Comparison of ENCODE assay signal across 22 mouse cellular contexts in the genomic region with DNA sequence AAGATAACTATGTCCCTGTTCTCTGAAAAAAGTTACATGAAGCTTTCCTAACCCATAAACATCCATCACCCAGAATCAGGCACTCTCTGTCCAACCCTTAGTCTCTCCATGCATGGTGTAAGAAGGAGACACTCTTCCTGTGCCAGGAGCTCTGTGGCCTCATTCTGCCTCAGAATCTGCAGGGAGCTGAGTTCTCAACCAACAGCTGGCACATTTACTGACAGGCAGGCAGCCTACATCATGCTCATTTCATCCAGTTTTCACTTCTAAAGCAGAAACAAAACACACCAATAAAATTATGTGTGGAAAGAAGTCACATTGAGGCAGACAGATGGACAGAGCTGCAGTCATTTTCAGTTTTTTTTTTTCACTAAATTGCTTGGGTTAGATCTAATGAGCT.
DNase-seq lines count a peak whose midpoint lies in the region; ATAC-seq and TF ChIP-seq lines count a peak whose summit lies in the region.
"Had no signal": no experiment of that assay in that cellular context is flagged by ENCODE, and none has a peak within 500 bp of the region (broad histone marks: within the 10 kb centered on the region; RNA-seq: fewer than 3 reads in every experiment).

No protein-coding gene starts in this region.

- H3K4me1 ChIP-seq in cerebellum, adult 2 months (ENCODE audit: control insufficient read depth, insufficient read depth, low read length), result 0 out of 2 replicates have a peak, but pooled peaks cover 2% of the 10 kb centered on the region
- H3K4me1 ChIP-seq in intestine, embryonic 16.5 days (ENCODE audit: control insufficient read depth, insufficient read depth, low read length), result no peaks in the 10 kb centered on the region
- H3K4me1 ChIP-seq: forebrain, embryonic 10.5 days; heart, embryonic 13.5 days; hindbrain, embryonic 12.5 days; midbrain, embryonic 10.5 days had no signal

- no peak overlapping the region for H3K4me2 ChIP-seq in intestine, embryonic 16.5 days (ENCODE audit: low read depth, low read length)
- H3K4me2 ChIP-seq: heart, embryonic 13.5 days; hindbrain, embryonic 12.5 days had no signal

- no peaks in the 10 kb centered on the region for H3K9me3 ChIP-seq in intestine, embryonic 16.5 days (ENCODE audit: control insufficient read depth, low read length)
- H3K9me3 ChIP-seq: forebrain, embryonic 10.5 days; heart, embryonic 13.5 days; hindbrain, embryonic 12.5 days; midbrain, embryonic 10.5 days had no signal

- H3K9ac ChIP-seq in intestine, embryonic 16.5 days (ENCODE audit: low read depth, low read length), result no peak overlapping the region
- H3K9ac ChIP-seq: heart, embryonic 13.5 days; hindbrain, embryonic 12.5 days had no signal

- H3K27me3 ChIP-seq in cerebellum, adult 2 months (ENCODE audit: control insufficient read depth, insufficient read depth, low read length), result no peaks in the 10 kb centered on the region
- no peaks in the 10 kb centered on the region for H3K27me3 ChIP-seq in intestine, embryonic 16.5 days (replicated peaks; ENCODE audit: control insufficient read depth, insufficient read depth, low read length)
- H3K27me3 ChIP-seq: heart, embryonic 13.5 days; hindbrain, embryonic 12.5 days had no signal

- H3K27ac ChIP-seq in cerebellum, adult 2 months (ENCODE audit: insufficient read depth, low read length), result no peak overlapping the region
- H3K27ac ChIP-seq in intestine, embryonic 16.5 days (ENCODE audit: low read length), result no peak overlapping the region
- H3K27ac ChIP-seq: forebrain, embryonic 10.5 days; heart, embryonic 13.5 days; hindbrain, embryonic 12.5 days; midbrain, embryonic 10.5 days had no signal

- TF ChIP-seq POLR2A in cerebellum, adult 2 months (IDR thresholded peaks at IDR 0.05; ENCODE audit: borderline replicate concordance, insufficient read depth, low read length), result no peak

- no peaks in the 10 kb centered on the region for H3K36me3 ChIP-seq in intestine, embryonic 16.5 days (ENCODE audit: control insufficient read depth, insufficient read depth, low read length)
- H3K36me3 ChIP-seq: forebrain, embryonic 10.5 days; heart, embryonic 13.5 days; hindbrain, embryonic 12.5 days; midbrain, embryonic 10.5 days had no signal

- no peak for TF ChIP-seq CTCF in cerebellum, adult 2 months (IDR thresholded peaks at IDR 0.05; ENCODE audit: borderline replicate concordance, insufficient read depth, low read depth, low read length)

- peak; percentile 11 to 22 for DNase-seq in cerebellum, postnatal 14 days
- no peak for DNase-seq in cerebellum, adult 2 months
- DNase-seq in layer of hippocampus, adult 11-12 months (ENCODE audit: low spot score), result peak; percentile 30
- DNase-seq in layer of hippocampus, adult 9-10 months (ENCODE audit: low spot score), result no peak
- peak; percentile 5 for DNase-seq in right cerebral cortex, postnatal 4 days
- no peak for DNase-seq in right cerebral cortex, postnatal 36 days (ENCODE audit: low spot score in 2 of 2)
- DNase-seq in telencephalon, adult 2 months (ENCODE audit: low read depth, low spot score), result peak; percentile 21
- DNase-seq: adrenal gland, postnatal 14 days; cerebellum, adult 9-10 months; gastrocnemius, postnatal 10 days; heart, adult 18-20 months; heart, postnatal 14 days; kidney, adult 9 months; kidney, postnatal 25 days; lung, postnatal 10 days; thymus, adult 2 months; thymus, postnatal 4 days had no signal

- no peak overlapping the region for H3K4me3 ChIP-seq in cerebellum, adult 2 months (replicated peaks; ENCODE audit: insufficient read depth, low read depth, low read length)
- H3K4me3 ChIP-seq in intestine, embryonic 16.5 days (ENCODE audit: low read length), result no peak overlapping the region
- H3K4me3 ChIP-seq: forebrain, embryonic 10.5 days; heart, embryonic 13.5 days; hindbrain, embryonic 12.5 days; midbrain, embryonic 10.5 days had no signal

- no peak for ATAC-seq in intestine, embryonic 16.5 days

Comparison
In these comparisons a context has a peak if more than half of its experiments do, and no peak if none do; other contexts are left out.
1. DNase-seq: peak in cerebellum, postnatal 14 days (2 of 2), layer of hippocampus, adult 11-12 months (single experiment), right cerebral cortex, postnatal 4 days (single experiment) and telencephalon, adult 2 months (single experiment); none in cerebellum, adult 2 months (0 of 2), layer of hippocampus, adult 9-10 months (single experiment) and right cerebral cortex, postnatal 36 days (0 of 2).